Mouse (Mus musculus) c-Kit-positive CD71-negative TER-119-negative erythroid progenitor cells, embryonic 14.5 days (primary cell): ENCODE measurements around the gene Fcgr1.
"Not testable (repeated sequence)": the region's sequence is repeated elsewhere in the genome, so short reads cannot be mapped to it uniquely, and the experiment has no call there.

Source experiments
- DNase-seq: peaks from one replicate; pipeline ENCODE4 v3.0.0-alpha.2; 2013; ENCODE audit warnings: low read depth

Gene Fcgr1

DNA sequence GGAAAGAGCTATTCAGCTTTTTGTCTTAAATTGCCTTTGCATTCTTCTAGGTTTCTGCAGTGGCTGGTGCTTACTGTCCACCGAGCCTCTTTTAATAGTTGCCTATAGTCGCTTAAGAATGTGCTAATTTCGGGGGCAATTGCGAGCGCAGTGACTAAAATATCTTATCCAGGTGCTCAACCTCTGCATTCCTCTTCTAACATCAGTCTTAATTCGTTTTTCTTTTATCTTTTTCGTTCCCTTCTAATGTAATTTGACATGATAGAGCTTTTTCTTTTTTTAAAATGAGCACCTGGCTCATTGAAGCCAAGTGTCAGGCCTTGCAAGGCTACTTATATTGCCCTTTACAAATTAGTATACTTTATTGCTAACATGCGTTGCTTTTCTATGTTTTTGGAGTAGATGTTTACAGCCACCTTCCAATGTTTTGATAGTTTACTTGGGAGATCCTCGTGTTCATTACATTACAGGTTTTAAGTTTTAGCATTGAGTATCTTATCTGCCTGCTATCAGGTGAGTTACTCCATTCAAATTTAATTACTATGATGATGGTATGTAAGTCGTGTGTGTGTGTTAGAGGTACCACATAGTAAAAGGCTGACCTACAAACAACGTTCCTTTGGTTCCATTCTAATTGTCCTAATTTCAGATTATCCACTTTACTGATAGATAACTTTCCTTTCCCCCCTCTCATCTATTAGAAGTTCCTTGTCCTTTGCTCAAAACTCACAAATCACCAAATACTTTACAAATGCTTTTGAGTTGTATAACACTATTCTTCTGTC, 46.2 kb downstream of the Fcgr1 start:
- DNase-seq: no peak

GRCm38 (mm10) chr3:96246427-96246856, 47.3 kb downstream of the Fcgr1 start, which contains the start of gene Hist2h3c1:
Gene Hist2h3c1 (plus strand): TSS chr3:96246685.
- not testable (repeated sequence) for DNase-seq

GRCm38 (mm10) chr3:96246018-96246417, 47.8 kb downstream of the Fcgr1 start:
- not testable (repeated sequence) for DNase-seq

DNA sequence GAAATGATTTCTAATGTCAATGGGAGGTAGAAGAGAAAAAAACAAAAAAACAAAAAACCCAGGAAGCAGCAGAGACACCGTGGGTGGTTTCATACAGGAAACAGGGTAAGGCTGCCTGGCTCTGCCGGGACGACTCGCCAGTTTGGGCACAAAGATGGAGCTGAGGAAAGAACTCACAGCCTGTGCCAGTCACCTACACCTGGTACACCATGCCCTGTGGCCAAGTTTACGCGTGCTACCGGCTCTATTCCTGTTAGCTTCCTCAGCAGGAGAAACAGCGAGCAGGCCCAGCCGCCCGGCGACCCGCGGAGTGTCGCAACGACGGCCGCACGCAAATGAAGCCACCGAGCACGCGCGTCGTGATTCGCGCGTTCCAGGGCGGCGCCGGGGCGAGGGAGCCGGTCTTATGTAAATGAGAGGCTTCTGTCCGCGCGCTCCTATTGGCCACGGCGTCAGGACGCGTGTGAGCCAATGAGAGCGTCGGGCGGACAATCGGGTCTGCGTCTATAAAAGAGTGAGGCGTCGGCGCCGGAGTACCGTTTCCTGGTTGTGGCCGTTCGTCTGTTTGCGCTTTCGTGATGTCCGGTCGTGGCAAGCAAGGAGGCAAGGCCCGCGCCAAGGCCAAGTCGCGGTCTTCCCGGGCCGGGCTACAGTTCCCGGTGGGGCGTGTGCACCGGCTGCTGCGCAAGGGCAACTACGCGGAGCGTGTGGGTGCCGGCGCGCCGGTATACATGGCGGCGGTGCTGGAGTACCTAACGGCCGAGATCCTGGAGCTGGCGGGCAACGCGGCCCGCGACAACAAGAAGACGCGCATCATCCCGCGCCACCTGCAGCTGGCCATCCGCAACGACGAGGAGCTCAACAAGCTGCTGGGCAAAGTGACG, 48.5 kb downstream of the Fcgr1 start, which contains the start of gene Hist2h2aa1:
Gene Hist2h2aa1, plus strand, starts transcription at position 495 of the 884 bp plus-strand sequence.
- DNase-seq: not testable (repeated sequence)

DNA sequence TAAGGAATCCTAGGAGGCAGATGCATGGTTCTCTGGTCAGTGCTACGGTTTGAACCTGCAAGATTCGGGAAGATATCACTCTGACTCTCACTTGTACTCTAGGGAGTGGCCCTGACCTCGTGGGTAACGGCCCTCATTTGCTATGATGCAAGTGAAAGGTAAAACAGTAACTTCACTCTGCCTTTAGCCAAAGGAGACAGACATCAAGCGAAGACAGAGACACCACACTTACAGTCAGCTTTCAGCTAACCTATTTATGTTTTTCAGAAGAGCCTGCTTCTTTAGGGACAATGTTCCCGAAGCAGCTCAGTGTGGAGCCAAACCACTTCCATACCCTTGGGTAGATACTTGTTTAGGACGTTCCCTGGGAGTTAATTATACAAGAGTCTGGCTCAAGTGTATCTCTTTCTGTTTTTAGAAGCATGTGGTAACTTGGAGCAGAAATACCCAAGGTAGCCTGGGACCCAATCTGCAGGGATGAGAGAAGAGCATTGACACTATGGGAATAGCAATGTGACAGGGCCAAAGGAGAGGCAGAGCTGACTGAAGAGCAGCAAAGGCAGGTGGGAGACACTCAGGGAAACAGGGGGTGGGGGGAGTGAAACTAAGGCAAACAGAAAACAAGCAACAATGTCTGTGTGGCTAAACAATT, 49.7 kb downstream of the Fcgr1 start:
- DNase-seq: no peak

DNA sequence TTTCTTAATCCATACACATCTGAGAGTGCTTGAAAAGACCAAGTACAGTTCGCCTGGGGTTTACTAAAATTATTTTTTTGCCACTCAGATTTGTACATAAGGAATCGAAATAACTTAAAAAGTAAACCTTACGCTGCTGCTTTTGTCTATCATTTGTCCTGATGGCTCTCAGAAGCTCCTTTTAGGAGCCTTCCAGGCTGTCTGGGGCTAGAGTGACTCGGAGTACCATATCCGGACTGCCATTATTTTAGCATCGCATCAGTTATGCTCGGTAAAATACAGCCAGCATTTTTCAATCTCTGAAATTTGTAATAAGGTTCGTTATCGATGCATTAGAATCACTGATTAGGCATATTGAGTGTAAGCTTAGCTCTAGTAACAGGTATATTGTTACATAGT, 53.0 kb downstream of the Fcgr1 start:
- no peak for DNase-seq

GRCm38 (mm10) chr3:96239949-96240798, 53.6 kb downstream of the Fcgr1 start, which contains the start of gene Hist2h2aa2:
Gene Hist2h2aa2 (minus strand): TSS chr3:96240276.
- DNase-seq: not testable (repeated sequence)

GRCm38 (mm10) chr3:96238954-96239793, 54.6 kb downstream of the Fcgr1 start, which contains the start of gene Hist2h3c2:
Gene Hist2h3c2 (minus strand): TSS chr3:96239127.
- not testable (repeated sequence) for DNase-seq

DNA sequence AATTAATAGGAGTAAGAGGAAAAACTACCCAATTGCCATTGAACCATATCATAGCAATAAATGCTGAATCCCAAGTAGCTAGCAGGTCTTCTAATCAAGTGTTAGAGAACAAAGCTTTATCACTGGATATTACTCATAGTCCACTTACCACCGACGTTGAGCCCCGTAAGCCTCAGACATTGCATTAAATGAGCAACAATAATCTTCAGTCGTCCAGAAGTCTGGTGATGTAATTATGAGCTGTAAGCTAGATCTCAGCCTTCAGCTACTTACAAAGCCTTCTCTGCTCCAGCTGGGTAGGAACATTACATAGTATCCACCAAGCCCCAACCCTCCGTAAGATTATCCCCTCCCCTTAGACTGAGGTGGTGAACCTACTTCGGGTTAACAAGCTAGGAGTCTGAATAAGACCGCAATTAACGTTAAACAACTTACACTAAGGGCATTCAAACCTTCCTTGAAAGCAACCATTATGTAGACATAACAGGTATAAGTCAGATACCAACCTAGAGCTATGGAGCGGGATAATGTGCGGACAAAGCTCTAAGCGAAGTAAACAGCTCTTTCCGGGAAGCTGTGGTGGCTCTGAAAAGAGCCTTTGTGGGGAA, 55.8 kb downstream of the Fcgr1 start:
- DNase-seq: no peak

GRCm38 (mm10) chr3:96237335-96237903, 56.4 kb downstream of the Fcgr1 start:
- DNase-seq: no peak

DNA sequence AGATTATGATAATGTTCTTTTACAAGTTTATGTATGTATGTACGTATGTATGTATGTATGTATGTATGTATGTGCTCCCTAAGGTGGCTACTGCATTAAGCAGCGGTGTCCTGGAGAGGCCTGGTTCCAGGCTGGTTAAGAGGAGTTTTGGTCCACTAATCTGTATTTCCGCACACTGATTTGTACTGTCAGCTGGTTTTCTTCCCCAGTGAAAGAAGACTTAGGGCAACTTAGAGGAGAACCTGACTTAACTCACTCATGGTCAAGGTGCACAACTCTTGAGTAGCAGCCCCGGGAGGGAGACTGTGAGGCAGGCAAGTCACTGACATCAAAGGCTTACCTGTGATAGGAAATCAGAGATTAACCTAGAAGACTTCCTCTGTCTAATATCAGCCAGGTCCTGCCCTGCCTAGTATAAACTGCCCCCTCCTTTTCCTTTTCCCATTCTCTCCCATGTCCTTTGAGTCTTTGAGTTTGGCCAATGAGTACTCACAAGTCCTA, 56.9 kb downstream of the Fcgr1 start:
- DNase-seq: no peak

GRCm38 (mm10) chr3:96235836-96236235, 57.9 kb downstream of the Fcgr1 start:
- DNase-seq: no peak

GRCm38 (mm10) chr3:96234914-96235313, 58.9 kb downstream of the Fcgr1 start:
- no peak for DNase-seq
